In the genomic region with DNA sequence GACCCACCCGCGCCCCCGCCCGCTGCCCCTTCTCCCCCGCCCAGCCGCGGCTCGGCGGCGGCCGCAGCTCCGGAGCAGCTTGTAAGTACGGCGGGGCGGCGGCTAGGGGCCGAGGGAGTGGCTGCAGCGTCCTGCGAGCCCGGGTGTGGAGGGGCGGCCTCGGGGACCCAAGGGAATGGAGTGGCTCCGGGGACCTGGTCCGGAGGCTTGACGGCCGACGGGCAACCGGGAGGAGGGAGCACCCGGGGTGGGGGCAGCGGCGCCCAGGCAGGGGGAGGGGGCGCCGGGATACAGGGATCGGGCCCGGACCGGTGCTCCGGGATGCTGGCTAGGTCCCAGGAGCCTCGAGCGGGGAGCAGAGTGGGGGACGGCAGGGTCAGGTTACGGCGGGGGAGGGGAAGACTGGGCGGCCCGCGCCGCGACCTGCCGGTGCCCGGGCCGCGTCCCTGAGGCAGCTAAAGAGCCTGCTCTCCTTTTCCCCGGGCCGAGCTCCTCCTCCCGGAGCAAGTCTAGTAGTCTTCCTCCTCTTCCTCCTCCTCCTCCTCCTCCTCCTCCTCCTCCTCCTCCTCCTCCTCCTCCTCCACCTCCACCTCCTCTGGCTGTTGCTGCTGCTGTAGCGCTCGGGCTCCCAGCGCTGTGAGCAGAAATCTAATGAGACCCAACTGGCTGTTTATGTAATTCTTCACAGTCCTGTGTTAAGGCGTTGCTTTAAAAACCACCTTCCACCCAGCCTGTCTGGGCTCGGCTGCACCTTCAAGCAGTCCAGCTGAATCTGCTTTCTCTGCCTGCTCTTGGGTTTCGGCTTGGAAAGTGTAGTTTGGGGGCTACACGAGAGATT, we compare ENCODE assay signal across 8 mouse cellular contexts. TPM values are rescaled to one million over a fixed set of nuclear protein-coding genes. Genes with fewer than 3 reads are reported as not detected.
DNase-seq lines count a peak whose midpoint lies in the region; ATAC-seq and TF ChIP-seq lines count a peak whose summit lies in the region.

No protein-coding gene starts in this region.

- no peak; the same call in 1 of the 2 replicates for TF ChIP-seq POLR2A in cerebellum, adult 2 months (IDR thresholded peaks at IDR 0.05; ENCODE audit: borderline replicate concordance, insufficient read depth, low read length)

- peak overlapping the region; percentile 96 for H3K27ac ChIP-seq in cerebellum, adult 2 months (ENCODE audit: insufficient read depth, low read length)
- H3K27ac ChIP-seq in forebrain, embryonic 16.5 days (ENCODE audit: low read length) = peak overlapping the region; percentile 90

- peak overlapping the region; percentile 84 for H3K4me3 ChIP-seq in G1E (ENCODE audit: low read depth, low read length)
- H3K4me3 ChIP-seq in cerebellum, adult 2 months (replicated peaks; ENCODE audit: insufficient read depth, low read depth, low read length) = peak overlapping the region; percentile 100
- H3K4me3 ChIP-seq in forebrain, embryonic 16.5 days (replicated peaks; ENCODE audit: low read length) = peak overlapping the region; percentile 76

- H3K9ac ChIP-seq in forebrain, embryonic 16.5 days (replicated peaks; ENCODE audit: low read depth, low read length) = peak overlapping the region; percentile 83

- DNase-seq in G1E (ENCODE audit: low spot score) = no peak
- DNase-seq in cerebellum, adult 2 months = peak; percentile 79 to 83
- DNase-seq in heart, postnatal 4 days = peak; percentile 84
- peak; percentile 65 to 78 for DNase-seq in layer of hippocampus, postnatal 10 days (ENCODE audit: low spot score in 2 of 2)
- DNase-seq in lung, postnatal 14 days = peak; percentile 72
- peak; percentile 72 for DNase-seq in right cerebral cortex, adult 18-20 months
- DNase-seq in urinary bladder, postnatal 14 days (ENCODE audit: low spot score) = peak; percentile 70

- no peak for ATAC-seq in G1E (ENCODE audit: extremely low read depth, insufficient number of reproducible peaks, low FRiP score, poor library complexity, severe bottlenecking)
- peak; percentile 26 for ATAC-seq in forebrain, embryonic 16.5 days

- peaks cover 41% of the 10 kb centered on the region for H3K4me1 ChIP-seq in G1E (ENCODE audit: insufficient read depth, low read depth, low read length)
- peaks cover 14% of the 10 kb centered on the region; the same call in 1 of the 2 replicates for H3K4me1 ChIP-seq in cerebellum, adult 2 months (ENCODE audit: control insufficient read depth, insufficient read depth, low read length)
- H3K4me1 ChIP-seq in forebrain, embryonic 16.5 days (replicated peaks; ENCODE audit: control insufficient read depth, insufficient read depth, low read length) = peaks cover 20% of the 10 kb centered on the region

- no peak for TF ChIP-seq CTCF in G1E (IDR thresholded peaks at IDR 0.05; ENCODE audit: low read depth, low read length)
- no peak for TF ChIP-seq CTCF in cerebellum, adult 2 months (IDR thresholded peaks at IDR 0.05; ENCODE audit: borderline replicate concordance, insufficient read depth, low read depth, low read length)

- WGBS in cerebellum, adult 2 months = under 1% methylated on average over 52 of the region's 61 CpGs
- 0% methylated on average over 29 of the region's 61 CpGs for WGBS in forebrain, embryonic 16.5 days

- peaks cover 15% of the 10 kb centered on the region for H3K36me3 ChIP-seq in G1E (replicated peaks)
- peaks cover 6% of the 10 kb centered on the region; the same call in 1 of the 2 replicates for H3K36me3 ChIP-seq in forebrain, embryonic 16.5 days (ENCODE audit: control insufficient read depth, insufficient read depth)

- H3K9me3 ChIP-seq in G1E (replicated peaks) = no peaks in the 10 kb centered on the region
- H3K9me3 ChIP-seq in forebrain, embryonic 16.5 days (ENCODE audit: control insufficient read depth, low read length) = no peaks in the 10 kb centered on the region

- H3K4me2 ChIP-seq in forebrain, embryonic 16.5 days (ENCODE audit: low read length) = peak overlapping the region; percentile 63

- H3K27me3 ChIP-seq in G1E (ENCODE audit: insufficient read depth, low read length) = no peaks in the 10 kb centered on the region
- H3K27me3 ChIP-seq in cerebellum, adult 2 months (ENCODE audit: control insufficient read depth, insufficient read depth, low read length) = no peaks in the 10 kb centered on the region
- H3K27me3 ChIP-seq in forebrain, embryonic 16.5 days (replicated peaks; ENCODE audit: control insufficient read depth, insufficient read depth, low read length) = no peaks in the 10 kb centered on the region

RNA-seq across cellular contexts. Expression of gene Tob1, which starts 0.6 kb away (rescaled TPM):
- total RNA-seq in G1E (2014; fragmentation: Nextera tagmentation) = 28.6 and 35.0 TPM in 2 replicates
- total RNA-seq in G1E (2017) = 9.9 and 11.6 TPM in 2 replicates
- 10.5 and 11.1 TPM in 2 replicates for polyA plus RNA-seq in G1E (2012)
- 55.9 and 56.0 TPM in 2 replicates for polyA plus RNA-seq in cerebellum, adult 2 months (2012; rRNA removed)
- 35.1 and 46.0 TPM in 2 replicates for polyA plus RNA-seq in forebrain, embryonic 16.5 days (2015; fragmentation: Nextera tagmentation; extraction: Ambion mirVana)
- 10 to 100 TPM; 62.2 to 69.9 TPM for total RNA-seq in heart, postnatal 4 days (2021)
- total RNA-seq in layer of hippocampus, postnatal 10 days (2021) = 10 to 100 TPM; 29.2 to 31.3 TPM

RNA-seq across cellular contexts. Expression of gene Wfikkn2, which starts 33.9 kb away (rescaled TPM):
- not detected in 2 replicates for total RNA-seq in G1E (2014; fragmentation: Nextera tagmentation)
- 0.05 TPM in 1 of 2 replicates, not detected in the other for total RNA-seq in G1E (2017)
- 0.03 TPM in 1 of 2 replicates, not detected in the other for polyA plus RNA-seq in G1E (2012)
- 0.75 and 1.8 TPM in 2 replicates for polyA plus RNA-seq in cerebellum, adult 2 months (2012; rRNA removed)
- 3.5 and 5.3 TPM in 2 replicates for polyA plus RNA-seq in forebrain, embryonic 16.5 days (2015; fragmentation: Nextera tagmentation; extraction: Ambion mirVana)
- 1 to 10 TPM; 2.0 TPM for total RNA-seq in heart, postnatal 4 days (2021)
- 1 to 10 TPM; 1.5 to 2.0 TPM for total RNA-seq in layer of hippocampus, postnatal 10 days (2021)
